Mouse (Mus musculus): ENCODE results near the gene Lhfpl5.

GRCm38 (mm10) chr17:28565181-28565580 is 10.3 kb upstream of the Lhfpl5 start:
- TF ChIP-seq CTCF (conservative IDR thresholded peaks at IDR 0.05; ENCODE audit: insufficient read depth, insufficient read length, low read depth, low read length) (no peak), POLR2A (IDR thresholded peaks at IDR 0.05; ENCODE audit: low read depth, low read length) (no peak)
